Comparison of ENCODE assay signal across 8 mouse cellular contexts in genomic region chr6:113891225-113891967, GRCm38 (mm10).
DNase-seq lines count a peak whose midpoint lies in the region; ATAC-seq lines count a peak whose summit lies in the region.

No protein-coding gene starts in this region.

- DNase-seq in heart, postnatal 4 days: no peak
- peak; percentile 82 for DNase-seq in ZHBTc4 (ENCODE audit: low read depth, low spot score)
- peak; percentile 22 for DNase-seq in embryonic facial prominence, embryonic 14.5 days (ENCODE audit: low spot score)
- DNase-seq in layer of hippocampus, postnatal 14 days (ENCODE audit: low spot score in 2 of 2): peak; percentile 66 to 82
- DNase-seq in midbrain, embryonic 14.5 days: peak; percentile 87
- DNase-seq in thymus, postnatal 25 days: no peak
- no peak for DNase-seq in B cell, adult 2 months

- peak overlapping the region; percentile 42 for H3K4me3 ChIP-seq in heart, embryonic 11.5 days (ENCODE audit: low read depth, low read length)
- peak overlapping the region; percentile 41 for H3K4me3 ChIP-seq in embryonic facial prominence, embryonic 14.5 days (ENCODE audit: low read depth, low read length)
- H3K4me3 ChIP-seq in midbrain, embryonic 14.5 days (replicated peaks; ENCODE audit: low read depth, low read length): peak overlapping the region; percentile 60

- no peak for ATAC-seq in heart, embryonic 11.5 days (replicated peaks; ENCODE audit: insufficient number of reproducible peaks, low FRiP score, low TSS enrichment)
- ATAC-seq in embryonic facial prominence, embryonic 14.5 days (ENCODE audit: low read depth): peak; percentile 75
- ATAC-seq in midbrain, embryonic 14.5 days (ENCODE audit: low FRiP score, low TSS enrichment): peak; percentile 81

- no peaks in the 10 kb centered on the region for H3K9me3 ChIP-seq in heart, embryonic 11.5 days (replicated peaks; ENCODE audit: control insufficient read depth, low read length)
- no peaks in the 10 kb centered on the region for H3K9me3 ChIP-seq in embryonic facial prominence, embryonic 14.5 days (ENCODE audit: control insufficient read depth, low read length)
- no peaks in the 10 kb centered on the region for H3K9me3 ChIP-seq in midbrain, embryonic 14.5 days (ENCODE audit: control insufficient read depth, low read length)

- H3K27ac ChIP-seq in heart, embryonic 11.5 days (ENCODE audit: low read depth, low read length): no peak overlapping the region
- no peak overlapping the region for H3K27ac ChIP-seq in embryonic facial prominence, embryonic 14.5 days (replicated peaks; ENCODE audit: low read depth, low read length)
- H3K27ac ChIP-seq in midbrain, embryonic 14.5 days (replicated peaks; ENCODE audit: low read depth, low read length): peak overlapping the region; percentile 83

- no peaks in the 10 kb centered on the region for H3K4me1 ChIP-seq in heart, embryonic 11.5 days (ENCODE audit: control insufficient read depth, insufficient read depth, low read length)
- H3K4me1 ChIP-seq in embryonic facial prominence, embryonic 14.5 days (ENCODE audit: control insufficient read depth, insufficient read depth, low read length): no peaks in the 10 kb centered on the region
- H3K4me1 ChIP-seq in midbrain, embryonic 14.5 days (ENCODE audit: control insufficient read depth, insufficient read depth, low read length): peaks cover 19% of the 10 kb centered on the region

- no peak overlapping the region for H3K9ac ChIP-seq in heart, embryonic 11.5 days (ENCODE audit: low read depth, low read length)
- H3K9ac ChIP-seq in embryonic facial prominence, embryonic 14.5 days (ENCODE audit: low read depth, low read length): peak overlapping the region; percentile 49; the same call in 1 of the 2 replicates
- H3K9ac ChIP-seq in midbrain, embryonic 14.5 days (replicated peaks; ENCODE audit: low read length): peak overlapping the region; percentile 84

- H3K27me3 ChIP-seq in heart, embryonic 11.5 days (ENCODE audit: control insufficient read depth, insufficient read depth, low read length): peaks cover 70% of the 10 kb centered on the region
- H3K27me3 ChIP-seq in embryonic facial prominence, embryonic 14.5 days (replicated peaks; ENCODE audit: control insufficient read depth, insufficient read depth, low read length): peaks cover 43% of the 10 kb centered on the region
- no peaks in the 10 kb centered on the region for H3K27me3 ChIP-seq in midbrain, embryonic 14.5 days (ENCODE audit: control insufficient read depth, insufficient read depth, low read length)

- no peaks in the 10 kb centered on the region for H3K36me3 ChIP-seq in heart, embryonic 11.5 days (ENCODE audit: control insufficient read depth, insufficient read depth, low read length)
- no peaks in the 10 kb centered on the region for H3K36me3 ChIP-seq in embryonic facial prominence, embryonic 14.5 days (ENCODE audit: control insufficient read depth, insufficient read depth, low read length)
- no peaks in the 10 kb centered on the region for H3K36me3 ChIP-seq in midbrain, embryonic 14.5 days (ENCODE audit: control insufficient read depth, insufficient read depth, low read length)

- 1% methylated on average over 47 of the region's 49 CpGs for WGBS in heart, embryonic 11.5 days (ENCODE audit: insufficient replicate concordance)
- 2% methylated on average over 26 of the region's 49 CpGs for WGBS in embryonic facial prominence, embryonic 14.5 days
- under 1% methylated on average over 49 of the region's 49 CpGs for WGBS in midbrain, embryonic 14.5 days

- peak overlapping the region; percentile 64 for H3K4me2 ChIP-seq in heart, embryonic 11.5 days
- H3K4me2 ChIP-seq in embryonic facial prominence, embryonic 14.5 days (ENCODE audit: low read depth, low read length): peak overlapping the region; percentile 67
- peak overlapping the region; percentile 75 for H3K4me2 ChIP-seq in midbrain, embryonic 14.5 days (ENCODE audit: low read length)

Comparison
In these comparisons a context has a peak if more than half of its experiments do, and no peak if none do; other contexts are left out.
1. DNase-seq: peak in ZHBTc4 (single experiment), embryonic facial prominence, embryonic 14.5 days (single experiment), layer of hippocampus, postnatal 14 days (2 of 2) and midbrain, embryonic 14.5 days (single experiment); none in heart, postnatal 4 days (single experiment), thymus, postnatal 25 days (single experiment) and B cell, adult 2 months (0 of 2).
2. Peak in every context shown above with its lines, with median percentiles within 50 percentile points of each other: H3K4me2 ChIP-seq and H3K4me3 ChIP-seq.